Mouse (Mus musculus) hindbrain, postnatal 0 days (tissue): ENCODE results near the gene Fcrl1. TPM values are rescaled to one million over a fixed set of nuclear protein-coding genes. Genes with fewer than 3 reads are reported as not detected.
"Not testable (repeated sequence)": the region's sequence is repeated elsewhere in the genome, so short reads cannot be mapped to it uniquely, and the experiment has no call there.

Source experiments
- ATAC-seq: fragments of 200-750 bp; cut with Nextera tagmentation; 2 replicates; pipeline ENCODE4 v1.8.0; 2017; ENCODE audit warnings: mild to moderate bottlenecking, moderate TSS enrichment, moderate library complexity
- DNase-seq: peaks from one replicate; pipeline ENCODE4 v3.0.0-alpha.2; 2015; ENCODE audit warnings: low spot score
- H3K27ac ChIP-seq: fragments of 300-500 bp; sonication (generic); 2 replicates; pipeline ENCODE4 v1.5.1; 2014; ENCODE audit warnings: mild to moderate bottlenecking
- H3K27me3 ChIP-seq: fragments of 300-500 bp; sonication (generic); 2 replicates; pipeline ENCODE4 v1.6.1; 2014; ENCODE audit warnings: low read length, mixed read lengths; ENCODE audit not compliant: insufficient read depth
- H3K36me3 ChIP-seq: fragments of 300-500 bp; sonication (generic); 2 replicates; pipeline ENCODE4 v1.6.1; 2014; ENCODE audit warnings: low read length, mixed read lengths; ENCODE audit not compliant: insufficient read depth
- H3K4me1 ChIP-seq: fragments of 300-500 bp; sonication (generic); 2 replicates; pipeline ENCODE4 v1.6.1; 2014; ENCODE audit warnings: antibody characterized with exemption, low read length, mixed read lengths; ENCODE audit not compliant: insufficient read depth
- H3K4me2 ChIP-seq: fragments of 300-500 bp; sonication (generic); 2 replicates; pipeline ENCODE4 v1.6.1; 2014; ENCODE audit warnings: low read depth, mild to moderate bottlenecking, low read length, moderate library complexity, mixed read lengths
- H3K4me3 ChIP-seq: fragments of 300-500 bp; sonication (generic); 2 replicates; pipeline ENCODE4 v1.5.1; 2014; ENCODE audit warnings: low read length
- H3K9ac ChIP-seq: fragments of 300-500 bp; sonication (generic); replicated peaks from 2 replicates; pipeline ENCODE4 v1.6.1; 2014; ENCODE audit warnings: mild to moderate bottlenecking, low read length, moderate library complexity, mixed read lengths
- H3K9me3 ChIP-seq: fragments of 300-500 bp; sonication (generic); 2 replicates; pipeline ENCODE4 v1.6.1; 2016; ENCODE audit warnings: low read length, mixed read lengths
- CTCF ChIP-seq: IDR thresholded peaks from 2 replicates; pipeline ENCODE4 v1.5.1; 2016; ENCODE audit warnings: antibody characterized with exemption, control low read depth, low read depth
- WGBS: fragments of 180-500 bp; shearing (Covaris S2); extraction: QIAGEN DNeasy Blood & Tissue Kit; methylation state at CpG from one replicate; pipeline ENCODE4 v1.1.7; 2014; 5-methylcytosine and 5-hydroxymethylcytosine counted together
- polyA plus RNA-seq: library from polyadenylated mRNA; unstranded; fragments of >200 nt; fragmentation: Nextera tagmentation; extraction: Ambion mirVana; gene quantifications from 2 replicates; pipeline ENCODE4 v1.2.1, GENCODE M21; 2015
- total RNA-seq: library from RNA; depleted of rRNA; stranded (reverse); fragments of >200 nt; gene quantifications from 2 replicates; pipeline ENCODE4 v1.2.3, GENCODE M21; 2014

The Fcrl1 gene
- total and polyA plus RNA-seq, 2 experiments from 2014 or later, result 0.05 TPM; not detected in 1

- Histone ChIP-seq H3K4me3 (no peak overlapping the region), H3K27me3 (no peaks in the 10 kb centered on the region), H3K36me3 (no peaks in the 10 kb centered on the region), H3K4me2 (no peak overlapping the region), H3K4me1 (no peaks in the 10 kb centered on the region), H3K9ac (no peak overlapping the region), H3K9me3 (no peaks in the 10 kb centered on the region), H3K27ac (no peak overlapping the region)
- ATAC-seq, result no peak
- no peak for DNase-seq
- 82% methylated on average over 10 of the region's 10 CpGs for WGBS
- no peak for TF ChIP-seq CTCF
Measured at GRCm38 (mm10) chr3:87367511-87367910, 8.7 kb upstream of the Fcrl1 start.

GRCm38 (mm10) chr3:87369181-87369580 lies 7.0 kb upstream of the Fcrl1 start:
- Histone ChIP-seq H3K36me3 (no peaks in the 10 kb centered on the region), H3K4me2 (no peak overlapping the region), H3K9me3 (no peaks in the 10 kb centered on the region), H3K4me3 (no peak overlapping the region), H3K27ac (no peak overlapping the region), H3K4me1 (no peaks in the 10 kb centered on the region), H3K27me3 (no peaks in the 10 kb centered on the region), H3K9ac (no peak overlapping the region)
- WGBS, result 74% methylated on average over 5 of the region's 5 CpGs
- no peak for TF ChIP-seq CTCF
- DNase-seq (no peak), ATAC-seq (no peak)

- Histone ChIP-seq H3K4me1 (no peaks in the 10 kb centered on the region), H3K4me2 (no peak overlapping the region), H3K27me3 (no peaks in the 10 kb centered on the region), H3K9ac (no peak overlapping the region), H3K9me3 (no peaks in the 10 kb centered on the region), H3K27ac (no peak overlapping the region), H3K4me3 (no peak overlapping the region), H3K36me3 (no peaks in the 10 kb centered on the region)
- ATAC-seq (no peak), DNase-seq (no peak)
- 69% methylated on average over 3 of the region's 3 CpGs for WGBS
- TF ChIP-seq CTCF, result no peak
Measured at GRCm38 (mm10) chr3:87377228-87377627, 1.0 kb downstream of the Fcrl1 start.

- no peak for DNase-seq
- H3K27ac ChIP-seq, result no peak overlapping the region
- no peaks in the 10 kb centered on the region for H3K27me3 ChIP-seq
- no peak overlapping the region for H3K4me2 ChIP-seq
- ATAC-seq, result no peak
- WGBS, result 78% methylated on average over 6 of the region's 6 CpGs
- H3K9ac ChIP-seq, result no peak overlapping the region
- H3K4me1 ChIP-seq, result no peaks in the 10 kb centered on the region
- H3K4me3 ChIP-seq, result no peak overlapping the region
- H3K9me3 ChIP-seq, result no peaks in the 10 kb centered on the region
- TF ChIP-seq CTCF, result no peak
- no peaks in the 10 kb centered on the region for H3K36me3 ChIP-seq
Measured at GRCm38 (mm10) chr3:87377719-87378118, 1.5 kb downstream of the Fcrl1 start.

GRCm38 (mm10) chr3:87379641-87380315 lies 3.6 kb downstream of the Fcrl1 start:
- H3K27me3 ChIP-seq, H3K9me3 ChIP-seq, H3K4me2 ChIP-seq, H3K4me3 ChIP-seq, ATAC-seq, H3K27ac ChIP-seq, H3K4me1 ChIP-seq, H3K9ac ChIP-seq, H3K36me3 ChIP-seq, DNase-seq: not testable (repeated sequence)
- WGBS, result 96% methylated on average over 2 of the region's 2 CpGs

GRCm38 (mm10) chr3:87381806-87382712 lies 5.9 kb downstream of the Fcrl1 start:
- DNase-seq, result no peak
- H3K36me3 ChIP-seq, result no peaks in the 10 kb centered on the region
- H3K4me3 ChIP-seq, result no peak overlapping the region
- ATAC-seq, result no peak
- no peaks in the 10 kb centered on the region for H3K27me3 ChIP-seq
- WGBS, result 61% methylated on average over 7 of the region's 7 CpGs
- no peak overlapping the region for H3K9ac ChIP-seq
- H3K4me2 ChIP-seq, result no peak overlapping the region
- H3K4me1 ChIP-seq, result no peaks in the 10 kb centered on the region
- no peak for TF ChIP-seq CTCF
- no peak overlapping the region for H3K27ac ChIP-seq
- no peaks in the 10 kb centered on the region for H3K9me3 ChIP-seq

- Histone ChIP-seq H3K4me3 (no peak overlapping the region), H3K27ac (no peak overlapping the region), H3K4me2 (no peak overlapping the region), H3K27me3 (no peaks in the 10 kb centered on the region), H3K9ac (no peak overlapping the region), H3K4me1 (no peaks in the 10 kb centered on the region), H3K36me3 (no peaks in the 10 kb centered on the region), H3K9me3 (no peaks in the 10 kb centered on the region)
- ATAC-seq (no peak), DNase-seq (no peak)
- 94% methylated on average over 3 of the region's 3 CpGs for WGBS
- no peak for TF ChIP-seq CTCF
Measured at GRCm38 (mm10) chr3:87383308-87383707, 7.1 kb downstream of the Fcrl1 start.
